Mouse (Mus musculus) heart, adult 2 months (tissue): Measurements from ENCODE around the gene Slc39a11. TPM values are rescaled to one million over a fixed set of nuclear protein-coding genes. Genes with fewer than 3 reads are reported as not detected.

Experiments used
- DNase-seq, 2 experiments: peaks; one replicate each; pipeline ENCODE4 v3.0.0; 2021
- H3K27ac ChIP-seq: fragments of 200-600 bp; 2 replicates; pipeline ENCODE4 v1.8.1; 2022
- H3K27me3 ChIP-seq: fragments of 200-500 bp; 2 replicates; pipeline ENCODE4 v1.6.1; 2012; ENCODE audit warnings: mild to moderate bottlenecking, low read length, inconsistent platforms, mixed read lengths; ENCODE audit not compliant: control insufficient read depth, insufficient read depth
- H3K36me3 ChIP-seq: fragments of 200-500 bp; 2 replicates; pipeline ENCODE4 v1.6.1; 2012; ENCODE audit warnings: low read length, inconsistent platforms; ENCODE audit not compliant: control insufficient read depth, insufficient read depth
- H3K4me1 ChIP-seq: fragments of 200-500 bp; 2 replicates; pipeline ENCODE4 v1.6.1; 2011; ENCODE audit warnings: low read length; ENCODE audit not compliant: control insufficient read depth, insufficient read depth
- H3K4me3 ChIP-seq: fragments of 200-600 bp; 2 replicates; pipeline ENCODE4 v1.8.1; 2022
- H3K79me2 ChIP-seq: fragments of 200-500 bp; replicated peaks from 2 replicates; pipeline ENCODE4 v1.6.1; 2012; ENCODE audit warnings: mild to moderate bottlenecking, inconsistent platforms, low read length, moderate library complexity, mixed read lengths; ENCODE audit not compliant: control insufficient read depth, insufficient read depth
- H3K9ac ChIP-seq: fragments of 200-500 bp; 2 replicates; pipeline ENCODE4 v1.6.1; 2012; ENCODE audit warnings: low read depth, mild to moderate bottlenecking, control low read depth, inconsistent platforms, low read length, mixed read lengths
- CTCF ChIP-seq: fragments of 200-600 bp; IDR thresholded peaks from 2 replicates; pipeline ENCODE4 v1.8.1; 2022; ENCODE audit warnings: antibody characterized with exemption, mild to moderate bottlenecking, moderate library complexity
- EP300 ChIP-seq: fragments of 200-500 bp; IDR thresholded peaks from 2 replicates; pipeline ENCODE4 v1.6.1; 2011; ENCODE audit warnings: low read depth, low read length, control low read depth; ENCODE audit not compliant: insufficient read depth
- POLR2A ChIP-seq: fragments of 200-500 bp; IDR thresholded peaks from 2 replicates; pipeline ENCODE4 v1.6.1; 2011; ENCODE audit warnings: mild to moderate bottlenecking, low read depth, low read length, control low read depth; ENCODE audit not compliant: insufficient read depth
- WGBS: fragments of 180-500 bp; shearing (Covaris S2); methylation state at CpG from one replicate; pipeline ENCODE4 v1.1.7; 2018; 5-methylcytosine and 5-hydroxymethylcytosine counted together
- intact Hi-C: fragments of 180-260 bp; cut with DNase I; formaldehyde crosslinking; loops from one replicate; pipeline ENCODE4 v1.15.1; 2025
- polyA plus RNA-seq: library from polyadenylated mRNA; depleted of rRNA; stranded (reverse); fragments of >200 nt; gene quantifications from 2 replicates; pipeline ENCODE4 v1.2.3, GENCODE M21; 2012
- total RNA-seq, 2 experiments: library from RNA; stranded (reverse); gene quantifications; 2 replicates each; pipeline ENCODE4 v1.2.3; 2021

Slc39a11 gene
- total and polyA plus RNA-seq, 3 experiments, result 2.6 to 5.6 (median 2.7) TPM

DNA sequence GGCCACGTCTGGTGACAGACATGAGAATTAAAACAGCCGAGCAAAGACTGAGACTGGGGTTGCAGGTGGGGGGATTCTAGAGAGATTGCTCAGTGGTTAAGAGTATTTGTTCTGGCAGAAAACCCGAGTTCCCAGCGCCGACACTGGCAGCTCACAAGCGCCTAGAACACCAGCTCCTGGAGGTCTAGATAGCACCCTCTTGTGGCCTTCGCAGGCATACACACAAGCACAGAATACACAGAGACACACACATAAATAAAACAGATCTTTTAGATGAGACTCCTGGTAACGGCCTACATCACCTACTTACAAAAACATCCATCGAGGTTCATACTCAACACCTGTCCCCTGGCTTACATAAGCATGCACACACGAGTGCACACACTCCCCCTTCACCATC, 165.8 kb downstream of the Slc39a11 start:
- intact Hi-C loops, result no loop called here
- no peak for TF ChIP-seq EP300
- no peak for TF ChIP-seq POLR2A
- no peak for TF ChIP-seq CTCF
- Histone ChIP-seq H3K27ac (no peak overlapping the region), H3K9ac (no peak overlapping the region), H3K36me3 (no peaks in the 10 kb centered on the region), H3K4me3 (no peak overlapping the region), H3K4me1 (peaks cover 2% of the 10 kb centered on the region), H3K79me2 (no peaks in the 10 kb centered on the region), H3K27me3 (no peaks in the 10 kb centered on the region)
- DNase-seq, result no peak
- WGBS, result 91% methylated on average over 10 of the region's 10 CpGs

DNA sequence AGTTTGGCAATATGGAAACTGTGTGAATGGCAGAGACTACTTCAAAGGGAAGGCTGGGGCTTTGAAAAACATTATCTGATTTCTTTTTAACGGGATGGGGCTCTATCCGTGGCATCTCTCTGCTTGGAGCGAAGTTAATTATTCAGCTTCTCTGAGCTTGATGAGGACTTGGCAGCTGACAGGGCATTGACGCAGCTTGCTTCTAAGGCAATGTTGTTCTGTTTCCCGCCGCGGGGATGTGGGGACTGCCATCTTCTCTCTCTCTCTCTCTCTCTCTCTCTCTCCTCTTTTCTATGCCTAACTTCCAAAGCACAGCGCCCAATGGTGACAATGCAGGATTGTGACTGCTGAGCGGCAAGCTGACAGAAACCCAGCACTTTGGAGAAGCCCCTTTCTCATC, 172.3 kb downstream of the Slc39a11 start:
- intact Hi-C loops, result no loop called here
- WGBS, result 86% methylated on average over 9 of the region's 9 CpGs
- Histone ChIP-seq H3K79me2 (no peaks in the 10 kb centered on the region), H3K36me3 (no peaks in the 10 kb centered on the region), H3K9ac (no peak overlapping the region), H3K27me3 (no peaks in the 10 kb centered on the region), H3K27ac (no peak overlapping the region), H3K4me3 (no peak overlapping the region), H3K4me1 (no peaks in the 10 kb centered on the region)
- DNase-seq, result no peak
- TF ChIP-seq EP300, result no peak
- TF ChIP-seq POLR2A, result no peak
- TF ChIP-seq CTCF, result no peak

DNA sequence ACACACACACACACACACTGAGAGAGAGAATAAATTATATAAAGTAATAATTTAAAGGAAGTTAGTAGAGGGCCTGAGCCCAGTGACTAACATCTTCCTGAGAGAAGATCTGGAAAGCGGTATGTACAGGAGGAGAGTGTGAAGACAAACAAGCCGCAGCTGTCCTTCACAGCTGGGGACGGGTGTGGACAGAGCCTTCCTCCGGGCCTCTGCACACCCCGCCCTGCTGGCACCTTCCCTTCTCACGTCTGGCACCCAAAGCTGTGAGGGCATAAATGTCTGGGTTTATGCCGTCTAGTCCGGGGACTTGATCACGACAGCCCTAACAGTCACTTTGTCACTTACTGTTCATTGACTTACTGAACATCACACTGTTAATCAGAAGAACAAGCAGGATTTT, 173.2 kb downstream of the Slc39a11 start:
- H3K36me3 ChIP-seq, result no peaks in the 10 kb centered on the region
- H3K4me3 ChIP-seq, result no peak overlapping the region
- TF ChIP-seq EP300 (no peak), CTCF (no peak)
- H3K27me3 ChIP-seq, result no peaks in the 10 kb centered on the region
- DNase-seq, result no peak
- no peaks in the 10 kb centered on the region for H3K4me1 ChIP-seq
- no peak overlapping the region for H3K9ac ChIP-seq
- intact Hi-C loops, result no loop called here
- H3K27ac ChIP-seq, result no peak overlapping the region
- no peaks in the 10 kb centered on the region for H3K79me2 ChIP-seq
- WGBS, result 64% methylated on average over 9 of the region's 9 CpGs

DNA sequence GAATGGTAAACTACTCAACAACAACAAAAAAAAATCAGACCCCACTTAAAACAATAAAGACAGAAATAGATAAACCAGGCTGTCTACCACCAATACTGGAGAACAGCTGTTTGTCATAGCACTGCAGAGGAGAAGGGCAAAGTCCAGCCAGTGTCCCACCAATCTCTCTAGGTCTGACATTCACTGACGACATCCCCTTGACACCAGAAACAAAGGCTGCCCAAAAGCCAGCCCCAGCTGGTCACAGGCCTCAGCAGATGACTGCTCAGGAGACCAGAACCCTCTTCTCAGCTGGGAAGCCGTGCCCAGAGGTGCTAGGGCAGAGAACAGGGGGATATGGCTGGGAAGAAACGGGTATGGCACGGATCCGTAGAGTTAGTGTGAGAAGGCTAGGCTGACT, 174.4 kb downstream of the Slc39a11 start:
- no peak overlapping the region for H3K9ac ChIP-seq
- no peak for DNase-seq
- no peaks in the 10 kb centered on the region for H3K27me3 ChIP-seq
- no peaks in the 10 kb centered on the region for H3K36me3 ChIP-seq
- H3K4me1 ChIP-seq, result no peaks in the 10 kb centered on the region
- H3K4me3 ChIP-seq, result no peak overlapping the region
- WGBS, result 91% methylated on average over 5 of the region's 5 CpGs
- H3K79me2 ChIP-seq, result no peaks in the 10 kb centered on the region
- intact Hi-C loops, result no loop called here
- TF ChIP-seq EP300 (no peak), CTCF (no peak), POLR2A (no peak)
- no peak overlapping the region for H3K27ac ChIP-seq

DNA sequence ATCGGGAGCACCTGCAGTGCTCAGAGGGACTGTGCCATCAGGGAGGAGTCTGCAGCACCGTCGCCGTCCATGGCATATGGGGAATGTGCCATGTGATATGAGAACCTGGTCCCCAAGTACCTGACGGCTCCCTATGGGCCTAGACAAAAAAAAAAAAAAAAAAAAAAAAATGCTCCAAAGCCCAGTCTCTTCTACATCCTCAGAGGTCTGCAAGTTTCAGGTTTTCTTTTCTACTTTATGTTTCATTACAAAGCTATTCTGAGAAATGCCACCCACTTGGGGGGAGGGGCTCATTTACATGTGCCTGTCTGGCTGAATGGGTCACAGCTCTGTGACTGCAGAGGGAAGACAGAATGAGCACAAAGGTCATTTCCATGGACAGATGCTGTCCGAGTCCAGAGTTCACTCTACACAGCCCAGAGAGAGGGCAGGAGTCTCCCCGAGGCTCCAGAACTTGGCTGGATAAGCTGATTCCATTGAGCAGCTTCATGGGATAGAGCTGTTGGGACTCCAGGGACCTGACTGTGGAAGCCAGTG, 175.8 kb downstream of the Slc39a11 start:
- Histone ChIP-seq H3K27me3 (no peaks in the 10 kb centered on the region), H3K4me1 (no peaks in the 10 kb centered on the region), H3K79me2 (no peaks in the 10 kb centered on the region), H3K27ac (no peak overlapping the region), H3K4me3 (no peak overlapping the region), H3K9ac (no peak overlapping the region), H3K36me3 (no peaks in the 10 kb centered on the region)
- TF ChIP-seq EP300 (no peak), CTCF (no peak), POLR2A (no peak)
- intact Hi-C loops, result no loop called here
- 79% methylated on average over 7 of the region's 7 CpGs for WGBS
- no peak for DNase-seq

DNA sequence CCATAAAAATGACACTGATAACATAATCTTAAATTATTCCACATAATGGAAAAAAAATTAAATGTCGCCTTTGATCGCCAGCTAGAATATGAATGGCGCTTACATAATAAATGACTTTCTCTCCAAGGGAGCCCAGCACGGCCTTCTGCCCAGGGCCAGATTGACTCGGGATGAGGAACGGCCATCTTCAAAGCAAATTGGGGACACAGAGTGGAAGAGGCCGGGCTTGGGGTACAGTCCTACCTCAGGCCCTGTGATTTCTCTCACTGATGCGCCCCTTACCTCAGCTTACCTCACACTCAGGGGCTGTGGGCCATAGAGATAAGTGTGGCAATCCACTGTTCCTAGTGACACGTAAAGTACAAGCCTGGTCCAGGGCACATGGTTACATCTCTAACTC, 177.9 kb downstream of the Slc39a11 start:
- H3K9ac ChIP-seq, result no peak overlapping the region
- H3K79me2 ChIP-seq, result no peaks in the 10 kb centered on the region
- intact Hi-C loops, result no loop called here
- no peaks in the 10 kb centered on the region for H3K27me3 ChIP-seq
- H3K27ac ChIP-seq, result no peak overlapping the region
- no peak for TF ChIP-seq POLR2A
- TF ChIP-seq CTCF, result no peak
- TF ChIP-seq EP300, result no peak
- H3K4me1 ChIP-seq, result no peaks in the 10 kb centered on the region
- no peaks in the 10 kb centered on the region for H3K36me3 ChIP-seq
- WGBS, result 94% methylated on average over 9 of the region's 9 CpGs
- H3K4me3 ChIP-seq, result no peak overlapping the region
- no peak for DNase-seq
